Mouse (Mus musculus): ENCODE results near the gene Cmtr1.

Cmtr1 gene

GRCm38 (mm10) chr17:29737849-29738804, 77.7 kb downstream of the Cmtr1 start:
- no peak for DNase-seq

- DNase-seq: no peak
Observed at GRCm38 (mm10) chr17:29747466-29747865, 87.1 kb downstream of the Cmtr1 start.

DNA sequence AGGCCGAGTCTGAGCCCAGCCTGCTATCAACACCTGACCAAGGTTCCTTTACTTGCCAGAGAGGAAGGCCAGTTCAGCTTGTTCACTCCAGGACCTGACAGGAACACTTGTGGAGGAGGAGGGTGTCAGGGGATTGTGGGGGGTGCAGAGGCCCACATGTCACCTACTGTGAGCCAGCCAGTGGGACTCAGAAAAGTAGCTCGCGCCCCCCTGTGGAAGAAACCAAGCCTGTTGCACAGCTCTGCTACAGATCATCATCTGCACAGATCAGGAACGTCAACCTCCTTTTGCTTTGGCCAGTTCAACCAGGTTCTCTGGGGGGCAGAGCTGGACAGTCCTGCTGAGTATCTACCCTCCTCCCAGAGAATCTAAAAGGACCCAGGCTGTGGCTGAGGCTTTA, 94.1 kb downstream of the Cmtr1 start:
- no peak for DNase-seq
